Mouse (Mus musculus) brain, adult 2 months (tissue): Measurements from ENCODE around the gene Slc2a3.
"Not testable (repeated sequence)": the region's sequence is repeated elsewhere in the genome, so short reads cannot be mapped to it uniquely, and the experiment has no call there.

ENCODE experiments used
- DNase-seq: peaks from one replicate; pipeline ENCODE4 v3.0.0; 2011; ENCODE audit warnings: low read depth, low spot score

The Slc2a3 gene

DNA sequence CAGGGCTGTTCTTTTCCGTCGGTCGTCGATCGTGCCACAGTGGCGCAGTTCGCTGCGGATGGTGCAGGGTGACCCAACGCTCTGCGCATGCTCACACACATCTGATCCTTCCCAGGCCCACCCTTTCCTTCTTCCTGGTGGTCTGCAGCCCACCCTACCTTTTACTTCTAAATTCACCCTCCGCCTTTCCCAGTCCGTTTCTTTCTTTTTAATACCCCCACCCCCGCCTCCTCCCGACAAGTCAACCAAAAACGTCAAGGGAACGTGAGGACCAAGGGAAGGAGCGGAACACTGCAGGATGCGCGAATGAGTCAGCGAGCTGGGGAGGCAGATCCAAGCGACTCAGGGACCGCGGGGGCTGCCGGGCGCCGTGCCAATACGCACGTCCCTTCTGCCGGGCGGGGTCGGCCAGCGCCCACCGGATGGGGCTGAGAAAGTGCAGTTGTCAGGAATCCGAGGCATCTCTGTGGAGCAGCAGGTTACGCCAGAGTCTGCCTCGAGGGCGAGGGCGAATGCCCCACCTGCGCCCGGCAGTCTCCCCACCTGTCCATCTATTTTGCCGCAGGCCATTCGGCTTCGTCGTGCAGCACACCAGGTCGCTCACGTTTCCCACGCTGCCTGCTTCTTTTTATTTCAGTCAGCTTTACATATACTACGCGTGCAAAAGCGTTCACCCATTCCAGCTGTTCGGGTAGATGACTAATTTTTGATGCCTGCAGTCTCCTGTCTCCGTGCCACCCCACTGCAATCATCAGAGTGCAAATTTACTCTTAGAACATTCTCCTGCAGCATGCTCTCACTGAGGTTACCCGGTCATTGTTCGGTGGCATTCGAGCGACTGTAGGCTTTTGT is 36.8 kb downstream of the Slc2a3 start:
- peak; percentile 95 for DNase-seq

DNA sequence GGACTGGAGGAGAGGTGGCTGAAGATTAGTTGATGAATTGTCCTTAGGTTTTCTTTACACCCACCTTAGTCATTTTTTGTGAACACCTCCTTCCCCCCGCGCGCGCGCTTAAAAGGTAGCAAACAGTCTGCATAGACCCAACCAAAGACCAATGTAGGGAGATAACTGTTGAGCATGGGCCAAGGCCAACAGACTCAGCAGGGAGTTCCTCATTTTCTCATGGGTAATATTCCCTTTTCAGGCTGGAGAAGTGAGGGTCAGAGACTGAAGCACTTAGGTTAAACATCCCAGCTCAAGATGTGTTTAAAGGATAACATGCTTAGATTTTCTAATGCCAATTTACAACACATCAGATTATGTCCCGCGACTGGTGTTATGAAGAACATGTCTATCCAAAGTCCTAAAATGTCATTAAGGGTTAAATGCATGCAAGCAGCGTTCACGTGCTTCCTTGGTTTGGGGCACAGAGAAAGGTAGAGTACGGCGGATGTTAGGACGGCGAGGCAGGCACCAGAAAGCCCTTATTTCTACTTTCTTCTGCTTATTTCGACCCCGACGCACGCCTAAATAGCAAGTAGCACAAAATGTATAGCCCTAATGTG is 37.5 kb downstream of the Slc2a3 start:
- DNase-seq: no peak

DNA sequence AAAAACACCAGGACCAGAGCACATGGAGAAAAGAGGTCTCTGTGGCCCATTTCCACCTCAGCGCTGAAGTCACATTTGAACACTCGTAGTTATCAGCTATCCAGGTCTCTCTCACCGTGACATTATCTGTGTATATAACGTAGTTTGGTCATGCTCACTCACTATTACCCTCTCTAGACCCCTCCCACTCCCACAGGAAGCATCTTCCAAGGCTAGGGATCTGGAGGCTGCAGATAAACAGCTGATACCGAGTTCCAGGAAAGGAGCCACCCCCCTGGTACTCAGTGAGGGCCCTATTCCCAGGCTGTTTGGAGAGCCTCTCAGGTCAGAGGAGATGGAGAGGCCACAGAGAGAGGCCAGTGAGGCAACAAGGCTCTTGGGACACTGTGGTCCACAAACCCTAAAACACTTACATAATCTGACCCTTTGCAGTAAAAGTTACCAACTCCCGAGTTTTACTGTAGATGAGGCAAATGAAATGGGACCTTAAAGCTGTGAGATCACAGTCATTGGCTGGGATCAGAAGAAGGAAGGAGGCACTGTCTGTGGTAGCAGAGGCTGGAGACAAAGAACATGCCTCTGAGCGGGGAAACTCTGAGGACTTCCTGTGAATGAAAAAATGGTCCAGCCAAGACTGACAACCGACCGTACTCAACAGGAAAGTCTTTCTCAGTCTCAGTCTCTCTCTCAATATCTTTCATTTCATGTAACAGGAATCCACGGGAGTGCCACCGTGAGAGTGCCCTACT is 38.3 kb downstream of the Slc2a3 start:
- no peak for DNase-seq

DNA sequence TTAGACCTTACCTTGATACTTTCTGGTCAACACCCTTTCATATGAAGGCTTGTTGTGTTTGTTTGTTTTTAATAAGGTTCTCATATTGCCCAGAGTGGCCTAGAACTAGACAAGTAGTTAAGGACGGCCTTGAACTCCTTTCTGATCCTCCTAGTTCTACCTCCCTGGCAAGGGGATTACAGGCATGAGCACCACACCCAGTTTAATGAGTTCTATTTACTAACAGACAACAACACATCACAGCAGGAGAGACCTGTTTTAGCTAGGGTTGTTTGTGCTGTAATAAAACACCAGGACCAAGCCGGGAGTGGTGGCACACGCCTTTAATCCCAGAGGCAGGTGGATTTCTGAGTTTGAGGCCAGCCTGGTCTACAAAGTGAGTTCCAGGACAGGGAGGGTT is 39.0 kb downstream of the Slc2a3 start:
- no peak for DNase-seq

DNA sequence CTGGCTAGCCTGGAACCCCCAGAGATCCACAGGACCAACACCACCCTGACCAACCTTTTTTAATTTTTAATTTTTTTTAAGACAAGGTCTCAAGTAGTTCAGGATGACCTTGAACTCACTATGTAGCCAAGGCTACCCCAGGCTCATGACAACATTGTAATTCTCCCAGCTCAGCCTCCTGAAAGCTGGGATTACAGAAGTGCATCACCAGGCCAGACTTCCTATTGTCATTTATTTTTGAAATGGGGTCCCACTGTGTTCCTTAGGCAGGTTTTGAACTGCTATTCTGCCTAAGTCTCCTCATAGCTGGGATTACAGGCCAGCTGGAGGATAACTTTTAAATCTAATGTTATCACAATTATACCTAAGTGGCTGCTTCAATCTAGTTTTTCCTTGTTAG is 39.5 kb downstream of the Slc2a3 start:
- DNase-seq: no peak

DNA sequence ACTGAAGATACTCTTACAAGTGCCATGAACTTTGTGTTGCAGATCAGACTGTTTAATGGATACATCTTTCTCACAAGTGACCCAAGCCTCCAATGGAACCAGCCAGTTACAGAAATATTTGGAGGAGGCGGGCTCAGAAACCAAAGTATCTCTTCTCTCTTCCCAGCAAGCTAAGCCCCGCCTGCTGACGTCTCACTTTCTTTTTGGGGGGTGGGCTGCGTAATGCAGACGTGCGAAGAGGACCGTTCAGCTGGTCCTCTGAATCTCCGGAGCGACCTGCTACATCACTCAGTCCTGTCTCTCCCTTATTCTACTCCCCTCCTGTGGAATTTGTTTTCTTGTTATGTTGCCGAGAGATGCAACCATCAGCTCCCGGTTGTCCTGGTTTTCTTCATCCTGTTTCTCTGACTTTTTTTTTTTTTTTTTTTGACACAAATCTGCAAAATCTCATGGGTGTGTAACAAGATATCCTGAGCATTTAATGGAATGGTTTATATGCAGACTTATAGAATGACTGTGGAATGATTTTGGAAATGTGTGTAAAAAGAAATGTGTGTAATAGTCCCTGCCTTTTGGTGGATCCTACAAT is 40.3 kb downstream of the Slc2a3 start:
- DNase-seq: peak; percentile 99

DNA sequence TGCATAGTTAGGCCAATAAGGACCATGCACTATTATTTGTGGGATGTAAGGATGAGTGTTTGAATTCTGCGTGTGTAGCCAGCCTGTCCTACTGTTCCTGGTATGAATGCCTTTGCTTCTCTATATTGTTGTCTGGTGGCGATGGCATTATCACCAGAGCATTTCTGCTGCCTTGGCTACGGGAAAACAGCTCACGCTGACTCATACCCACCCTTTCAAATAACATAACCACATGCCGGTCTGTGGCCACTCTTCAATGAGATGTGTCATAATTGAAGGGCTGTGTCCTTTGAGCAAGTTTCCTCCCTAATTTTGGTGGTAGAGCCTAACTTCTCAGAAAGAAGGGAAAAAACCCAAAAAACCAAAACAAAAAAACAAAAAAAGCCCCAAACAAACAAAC is 42.7 kb downstream of the Slc2a3 start:
- peak; percentile 52 for DNase-seq

DNA sequence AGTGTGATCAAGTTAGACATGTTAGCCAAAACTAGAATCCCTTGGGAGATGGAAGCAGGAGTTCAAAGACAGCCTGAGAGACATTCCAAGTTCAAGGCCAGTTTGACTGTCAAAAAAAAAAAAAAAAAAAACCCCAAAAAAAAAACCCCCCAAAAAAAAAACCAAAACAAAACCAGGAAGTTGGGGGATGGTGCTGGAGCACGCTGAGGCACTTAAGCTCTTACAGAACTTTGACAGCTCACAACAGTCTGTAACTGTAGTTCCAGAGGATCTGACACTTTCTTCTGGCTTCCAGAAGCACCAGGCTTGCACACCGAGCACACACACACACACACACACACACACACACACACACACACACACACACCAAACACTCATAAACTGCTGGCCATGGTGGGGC is 45.5 kb downstream of the Slc2a3 start:
- DNase-seq: no peak

DNA sequence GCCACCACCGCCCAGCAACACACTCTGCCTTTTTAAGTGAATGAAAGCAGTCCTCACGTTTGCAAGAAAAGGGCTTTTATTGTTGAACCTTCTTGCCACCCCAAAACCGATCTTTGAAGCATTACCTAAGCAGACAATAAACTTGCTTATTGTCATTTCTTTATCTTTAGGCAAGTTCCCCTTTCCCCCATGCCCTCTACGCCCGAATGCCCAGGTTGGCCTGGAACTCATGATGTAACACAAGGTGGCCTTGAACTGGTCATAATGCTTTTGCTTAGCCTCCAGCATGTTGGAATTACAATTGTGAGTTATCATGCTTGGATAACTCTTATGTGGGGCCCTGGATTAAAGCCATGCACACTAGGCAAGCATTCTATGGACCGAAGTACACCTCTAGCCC is 50.9 kb downstream of the Slc2a3 start:
- no peak for DNase-seq

DNA sequence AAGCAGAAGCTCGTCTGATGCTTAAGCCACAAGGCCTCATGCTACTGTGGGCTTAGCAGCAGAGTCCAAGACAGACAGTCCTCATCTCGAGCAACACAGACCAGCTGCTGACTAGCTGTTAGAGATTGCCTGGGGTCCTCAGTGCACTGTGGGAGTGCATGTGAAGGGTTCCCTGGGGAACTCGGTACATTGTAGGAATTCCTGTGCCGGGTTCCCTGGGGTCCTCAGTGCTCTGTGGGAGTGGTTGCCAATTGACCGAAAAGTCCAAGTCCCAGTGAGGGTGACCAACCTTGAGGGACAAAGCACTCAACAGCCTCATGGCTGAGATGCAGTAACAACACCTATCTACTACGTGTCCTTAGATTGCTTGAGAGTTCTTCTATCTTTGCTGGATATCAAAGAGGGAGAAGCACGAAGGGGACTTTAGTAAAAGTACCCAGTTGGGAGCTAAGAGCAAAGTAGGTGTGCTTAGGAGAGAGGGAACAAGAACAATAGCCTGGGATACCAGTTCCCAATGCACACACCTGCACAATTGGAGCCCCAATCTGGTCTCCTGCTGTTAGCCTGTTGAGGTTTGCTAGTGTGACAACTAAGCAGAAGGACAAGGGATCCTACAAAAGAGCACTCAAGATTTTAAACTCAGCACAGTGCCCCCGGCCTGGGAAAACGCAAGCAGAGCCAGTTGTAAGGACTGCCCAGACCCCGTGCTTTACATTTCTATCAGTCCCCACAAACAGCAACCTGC is 56.8 kb downstream of the Slc2a3 start:
- no peak for DNase-seq

DNA sequence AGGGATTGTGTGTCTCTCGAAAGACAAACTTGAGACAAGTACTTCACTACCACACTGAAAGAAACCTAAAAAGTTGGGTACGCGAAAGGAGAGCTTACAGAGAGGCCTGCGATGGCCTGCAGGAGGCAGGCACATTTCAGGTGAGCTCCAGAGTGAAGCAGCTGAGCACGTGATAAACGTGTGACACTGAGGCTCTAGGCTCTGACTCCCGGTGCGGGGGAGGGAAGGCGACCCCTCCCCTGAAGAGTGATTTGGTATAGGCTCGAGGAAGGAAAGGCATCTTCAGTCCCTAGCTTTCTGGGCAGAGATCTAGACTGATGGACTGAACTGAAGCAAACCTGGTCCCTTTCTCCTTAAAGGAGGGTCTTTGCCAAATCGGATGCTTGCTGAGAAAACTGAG is 58.1 kb downstream of the Slc2a3 start:
- DNase-seq: peak; percentile 53

DNA sequence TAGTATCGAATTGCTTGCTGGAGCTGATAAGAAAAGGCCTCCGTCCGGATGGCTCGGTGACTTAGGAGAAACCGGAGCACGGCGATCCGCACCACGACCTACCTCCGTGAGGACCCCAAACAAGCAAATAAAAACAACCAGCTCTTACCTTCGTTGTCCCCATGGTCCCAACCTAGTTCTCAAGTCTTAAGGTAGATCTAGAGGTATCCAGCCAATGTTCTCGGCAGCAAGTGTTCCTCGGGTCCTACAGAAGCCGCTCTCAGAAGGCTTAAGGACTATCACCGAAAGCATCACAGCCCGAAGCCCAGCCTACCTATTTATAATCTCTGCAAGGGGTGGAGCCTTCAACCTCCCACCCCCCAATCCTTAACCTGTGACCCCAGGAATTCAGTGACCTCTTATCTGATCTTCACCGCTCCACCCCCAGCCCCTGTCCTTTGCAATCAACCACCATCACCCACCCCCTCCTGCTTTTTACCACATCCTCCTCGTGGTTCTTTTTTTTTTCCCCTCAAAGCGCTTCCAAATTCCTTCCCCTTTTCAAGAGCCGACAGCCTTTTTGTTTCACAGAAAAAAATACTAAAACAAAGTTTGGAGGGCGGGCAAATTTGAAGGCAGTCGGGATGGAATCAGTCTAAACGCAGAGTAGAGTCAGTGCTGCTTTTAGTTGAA is 59.1 kb downstream of the Slc2a3 start:
- DNase-seq: peak; percentile 91

DNA sequence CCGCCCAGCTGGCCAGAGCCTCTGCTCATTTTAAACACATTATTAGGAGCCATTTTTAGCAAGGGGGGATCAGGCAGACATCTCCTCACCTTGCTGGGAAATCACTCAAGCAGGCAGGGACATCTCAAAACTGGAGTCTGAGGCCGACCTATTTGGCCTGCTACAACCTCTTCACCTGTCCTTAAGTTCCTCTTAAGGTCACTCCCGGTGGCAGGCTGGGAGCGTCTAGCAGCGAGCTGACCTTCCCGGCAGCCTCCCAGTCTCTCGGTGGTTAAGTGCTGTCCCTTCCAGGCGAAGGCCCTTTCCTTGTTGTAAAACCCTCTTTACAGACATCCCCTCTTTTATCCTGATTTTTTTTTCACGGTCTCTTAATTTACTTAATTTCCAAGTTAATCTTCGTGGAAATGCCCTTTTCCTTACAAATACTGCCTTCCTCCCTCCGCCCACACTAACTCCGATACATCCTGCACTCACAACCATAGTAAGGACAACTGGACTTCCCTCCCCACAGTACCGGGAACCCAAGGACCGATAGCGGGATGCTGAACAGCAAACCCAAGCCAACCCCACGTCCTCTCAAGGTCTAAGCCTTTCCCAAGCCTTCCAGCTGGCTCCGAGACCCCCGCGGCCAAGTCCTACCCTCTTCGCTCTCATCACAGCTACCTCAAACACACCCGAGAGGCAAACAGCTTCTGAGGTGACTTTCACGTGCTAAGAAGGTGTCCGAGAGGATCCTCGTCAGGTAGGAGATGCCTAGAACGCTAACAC is 59.8 kb downstream of the Slc2a3 start:
- peak; percentile 62 for DNase-seq

DNA sequence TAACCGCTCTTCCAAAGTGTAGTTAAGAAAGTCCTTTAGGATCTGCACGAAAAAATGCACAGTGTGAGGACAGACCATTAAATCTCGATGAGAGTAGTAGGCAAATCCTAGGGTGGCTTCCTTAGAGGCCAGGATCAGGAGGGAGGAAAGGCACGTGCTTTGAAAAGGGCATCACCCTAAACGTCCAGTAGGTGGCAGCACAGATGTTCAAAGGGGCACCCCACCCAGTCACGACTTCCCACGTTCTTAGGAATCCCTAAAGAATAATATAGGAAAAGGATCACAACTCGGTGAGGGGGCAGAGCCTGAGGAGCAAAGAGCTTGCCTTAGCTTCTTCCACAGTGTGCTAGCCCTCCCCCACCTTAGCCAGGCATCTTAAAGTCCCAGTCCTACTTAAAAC is 61.5 kb downstream of the Slc2a3 start:
- peak; percentile 92 for DNase-seq

DNA sequence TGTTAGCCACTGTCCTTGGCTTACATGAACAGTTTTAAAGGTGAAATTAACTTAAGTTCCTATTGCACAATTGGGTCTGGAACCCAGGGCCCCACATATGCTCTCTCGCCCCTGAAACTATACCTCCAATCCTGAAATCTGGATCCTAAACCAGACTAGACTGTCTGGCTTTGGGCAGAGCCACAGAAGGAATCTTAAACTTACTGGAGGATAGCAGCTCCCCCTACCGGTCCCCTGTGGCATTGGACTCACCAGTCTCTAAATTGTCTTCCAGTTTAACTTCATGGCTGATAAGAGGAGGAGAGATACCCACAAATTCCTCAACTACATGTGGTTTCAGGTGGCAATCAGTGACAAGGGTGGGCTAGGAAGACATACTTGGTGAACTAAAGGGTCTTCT is 81.5 kb downstream of the Slc2a3 start:
- peak; percentile 85 for DNase-seq

DNA sequence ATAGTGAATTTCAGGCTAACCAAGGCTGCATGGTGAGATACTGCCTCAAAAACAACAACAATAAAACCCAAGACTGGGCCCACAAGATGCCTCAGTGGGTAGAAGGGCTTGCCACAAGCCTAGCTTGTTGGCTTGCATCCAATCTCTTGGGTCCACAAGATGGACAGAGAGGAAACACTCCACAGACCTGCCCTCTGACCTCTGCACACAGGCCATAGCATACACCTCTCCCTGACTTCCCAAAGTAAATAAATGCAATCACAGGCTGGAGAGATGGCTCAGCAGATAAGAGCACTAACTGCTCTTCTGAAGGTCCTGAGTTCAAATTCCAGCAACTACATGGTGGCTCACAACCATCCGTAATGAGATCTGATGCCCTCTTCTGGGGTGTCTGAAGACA is 83.2 kb downstream of the Slc2a3 start:
- not testable (repeated sequence) for DNase-seq

DNA sequence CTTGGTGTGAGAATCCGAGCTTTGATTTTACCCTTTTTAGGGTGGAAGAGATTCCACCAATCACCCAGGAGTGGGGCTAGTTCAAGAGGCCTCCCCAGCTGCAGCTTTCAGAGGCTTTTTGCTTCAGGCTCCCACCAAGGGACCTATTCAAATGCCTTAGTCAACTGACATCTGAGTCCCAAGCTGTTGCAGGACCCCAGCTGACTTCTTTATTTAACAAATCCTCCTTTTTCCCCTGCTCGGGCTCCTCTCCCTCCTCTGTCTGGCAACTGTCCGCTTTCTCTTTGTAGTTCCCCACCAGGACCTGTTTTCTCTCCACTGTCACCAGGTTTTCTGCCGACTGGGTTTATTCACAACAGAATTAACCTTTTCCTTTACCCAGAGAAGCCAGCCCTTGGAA is 85.6 kb downstream of the Slc2a3 start:
- DNase-seq: no peak

DNA sequence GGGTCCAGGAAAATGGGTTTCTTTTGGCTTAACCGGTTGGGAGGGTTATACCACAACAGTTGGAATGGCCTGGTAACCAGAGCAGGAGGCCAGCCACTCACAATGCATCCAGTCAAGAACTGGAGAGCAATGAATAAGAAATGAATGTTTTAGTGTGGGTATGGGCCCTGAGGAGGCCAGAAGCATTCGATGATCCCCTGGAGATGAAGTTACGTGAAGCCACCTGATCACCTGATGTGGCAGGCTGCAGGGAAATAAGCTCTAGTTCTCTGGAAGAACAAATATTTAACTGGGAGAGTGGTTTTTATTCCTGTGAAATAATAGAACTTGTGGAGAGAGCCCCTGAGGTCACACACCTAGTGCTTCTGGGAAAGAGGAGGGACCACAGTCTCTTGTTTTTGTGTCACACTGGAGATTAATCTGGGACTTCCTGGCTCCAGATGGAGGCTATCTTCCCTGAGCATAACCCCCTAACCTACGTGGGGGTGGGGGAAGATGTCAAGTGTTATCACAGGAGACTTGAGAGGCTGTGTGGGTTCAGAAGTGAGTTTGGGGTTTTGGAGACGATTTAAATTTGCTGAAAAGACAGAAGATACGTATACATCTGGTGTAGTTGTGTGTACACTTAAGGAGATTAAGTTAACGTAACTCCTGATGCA is 86.6 kb downstream of the Slc2a3 start:
- no peak for DNase-seq

DNA sequence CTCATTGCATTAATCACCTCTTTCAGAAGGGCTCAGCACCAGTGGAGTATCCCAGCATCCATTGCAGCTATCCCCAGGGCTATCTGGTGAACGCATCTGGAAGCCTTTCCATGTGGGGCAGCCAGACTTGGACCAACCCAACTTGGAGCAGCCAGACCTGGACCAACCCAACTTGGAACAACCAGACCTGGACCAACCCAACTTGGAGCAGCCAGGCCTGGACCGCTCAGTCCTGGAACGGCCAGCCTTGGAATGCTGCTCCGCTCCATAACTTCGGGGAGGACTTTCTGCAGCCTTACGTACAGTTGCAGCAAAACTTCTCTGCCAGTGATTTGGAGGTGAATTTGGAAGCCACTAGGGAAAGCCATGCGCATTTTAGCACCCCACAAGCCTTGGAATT is 88.3 kb downstream of the Slc2a3 start:
- DNase-seq: not testable (repeated sequence)

DNA sequence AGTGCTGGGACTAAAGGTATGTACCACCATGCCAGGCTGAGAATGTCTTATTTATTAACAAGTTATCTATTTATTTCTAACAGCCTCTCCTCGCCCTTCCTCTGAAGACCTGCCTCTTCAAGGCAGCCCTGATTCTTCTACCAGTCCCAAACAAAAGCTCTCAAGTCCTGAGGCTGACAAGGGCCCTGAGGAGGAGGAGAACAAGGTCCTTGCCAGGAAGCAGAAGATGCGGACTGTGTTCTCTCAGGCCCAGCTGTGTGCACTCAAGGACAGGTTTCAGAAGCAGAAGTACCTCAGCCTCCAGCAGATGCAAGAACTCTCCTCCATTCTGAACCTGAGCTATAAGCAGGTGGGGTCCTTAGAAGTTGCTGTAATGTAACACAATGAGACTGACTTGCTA is 90.0 kb downstream of the Slc2a3 start:
- DNase-seq: no peak
